Mouse (Mus musculus) heart, embryonic 14.5 days (tissue): Measurements from ENCODE around the gene Slit3. TPM values are rescaled to one million over a fixed set of nuclear protein-coding genes. Genes with fewer than 3 reads are reported as not detected.

Experiments
- ATAC-seq: fragments of 200-750 bp; cut with Nextera tagmentation; 2 replicates; pipeline ENCODE4 v1.8.0; 2017; ENCODE audit warnings: low read depth, moderate TSS enrichment; ENCODE audit not compliant: insufficient number of reproducible peaks, insufficient read depth, low FRiP score
- H3K27ac ChIP-seq, 2 experiments: fragments of 200-500 bp in 1 of 2; fragments of 300-500 bp in 1 of 2; sonication (generic) in 1 of 2; replicated peaks in 1 of 2; 2 replicates each; pipeline ENCODE4 v1.5.1; 2012 to 2014; ENCODE audit warnings: low read depth in 2 of 2, low read length in 2 of 2, control low read depth in 1 of 2, mild to moderate bottlenecking in 1 of 2, mixed read lengths in 1 of 2; ENCODE audit not compliant: control insufficient read depth in 1 of 2, insufficient read depth in 1 of 2
- H3K27me3 ChIP-seq: fragments of 300-500 bp; sonication (generic); 2 replicates; pipeline ENCODE4 v1.6.1; 2014; ENCODE audit warnings: mild to moderate bottlenecking, low read length, control low read depth; ENCODE audit not compliant: control insufficient read depth, insufficient read depth
- H3K36me3 ChIP-seq: fragments of 300-500 bp; sonication (generic); 2 replicates; pipeline ENCODE4 v1.6.1; 2014; ENCODE audit warnings: mild to moderate bottlenecking, control low read depth, low read length, mixed read lengths; ENCODE audit not compliant: control insufficient read depth, insufficient read depth
- H3K4me1 ChIP-seq, 2 experiments: fragments of 200-500 bp in 1 of 2; fragments of 300-500 bp in 1 of 2; sonication (generic) in 1 of 2; 2 replicates each; pipeline ENCODE4 v1.6.1; 2012 to 2014; ENCODE audit warnings: low read length in 2 of 2, control low read depth in 1 of 2, mixed read lengths in 1 of 2; ENCODE audit not compliant: control insufficient read depth in 2 of 2, insufficient read depth in 2 of 2
- H3K4me2 ChIP-seq: fragments of 300-500 bp; sonication (generic); 2 replicates; pipeline ENCODE4 v1.6.1; 2014; ENCODE audit warnings: mild to moderate bottlenecking, low read length
- H3K4me3 ChIP-seq, 2 experiments: fragments of 200-500 bp in 1 of 2; fragments of 300-500 bp in 1 of 2; sonication (generic) in 1 of 2; 2 replicates each; pipeline ENCODE4 v1.5.1; 2012 to 2014; ENCODE audit warnings: low read length in 2 of 2, mild to moderate bottlenecking in 2 of 2, control low read depth in 1 of 2, low read depth in 1 of 2, moderate library complexity in 1 of 2; ENCODE audit not compliant: control insufficient read depth in 1 of 2, insufficient read depth in 1 of 2
- H3K9ac ChIP-seq: fragments of 300-500 bp; sonication (generic); 2 replicates; pipeline ENCODE4 v1.6.1; 2014; ENCODE audit warnings: mild to moderate bottlenecking, low read length
- H3K9me3 ChIP-seq: fragments of 300-500 bp; sonication (generic); 2 replicates; pipeline ENCODE4 v1.6.1; 2016; ENCODE audit warnings: low read length, control low read depth; ENCODE audit not compliant: control insufficient read depth
- WGBS: fragments of 180-500 bp; shearing (Covaris S2); extraction: QIAGEN DNeasy Blood & Tissue Kit; methylation state at CpG from one replicate; pipeline ENCODE4 v1.1.7; 2014; 5-methylcytosine and 5-hydroxymethylcytosine counted together
- polyA plus RNA-seq: library from polyadenylated mRNA; unstranded; fragments of >200 nt; fragmentation: Nextera tagmentation; extraction: Ambion mirVana; gene quantifications from 2 replicates; pipeline ENCODE4 v1.2.1, GENCODE M21; 2014

Slit3 gene
- polyA plus RNA-seq, 1 experiment from 2014 or later: 25.7 TPM

DNA sequence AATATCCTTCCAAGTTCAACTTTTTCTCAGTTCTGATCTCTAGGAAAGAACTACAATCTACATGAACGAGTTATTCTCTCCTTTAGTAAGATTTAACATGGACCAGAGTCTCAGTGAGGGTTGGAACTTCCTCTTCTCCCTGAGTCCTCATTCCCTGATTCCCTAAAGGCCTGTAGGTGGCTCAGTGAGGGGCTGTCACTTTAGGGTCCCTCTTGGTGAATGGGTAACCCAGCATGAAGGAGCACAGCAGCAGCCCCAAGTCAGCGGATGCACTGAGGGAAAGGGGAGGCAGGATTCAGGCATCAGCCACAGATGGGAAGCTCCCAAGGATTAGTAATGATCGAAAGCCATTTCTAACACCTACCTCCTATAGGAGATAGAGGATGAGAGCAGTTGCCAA lies 4.6 kb upstream of the Slit3 start:
- H3K9ac ChIP-seq: no peak overlapping the region
- no peaks in the 10 kb centered on the region for H3K9me3 ChIP-seq
- no peak overlapping the region for H3K27ac ChIP-seq
- no peaks in the 10 kb centered on the region for H3K36me3 ChIP-seq
- H3K27me3 ChIP-seq: peaks cover 13% of the 10 kb centered on the region
- H3K4me3 ChIP-seq: no peak overlapping the region
- no peak overlapping the region for H3K4me2 ChIP-seq
- peaks cover 3 to 10% of the 10 kb centered on the region in 2 experiments for H3K4me1 ChIP-seq
- WGBS: 77% methylated on average over 3 of the region's 3 CpGs
- ATAC-seq: no peak

GRCm38 (mm10) chr11:35117871-35118270 lies 3.2 kb upstream of the Slit3 start:
- H3K9ac ChIP-seq: no peak overlapping the region
- no peak for ATAC-seq
- peaks cover 19% of the 10 kb centered on the region for H3K27me3 ChIP-seq
- 88% methylated on average over 3 of the region's 3 CpGs for WGBS
- no peak overlapping the region for H3K4me3 ChIP-seq
- no peak overlapping the region for H3K4me2 ChIP-seq
- peaks cover 5 to 16% of the 10 kb centered on the region in 2 experiments for H3K4me1 ChIP-seq
- no peaks in the 10 kb centered on the region for H3K9me3 ChIP-seq
- H3K27ac ChIP-seq: no peak overlapping the region
- H3K36me3 ChIP-seq: no peaks in the 10 kb centered on the region

DNA sequence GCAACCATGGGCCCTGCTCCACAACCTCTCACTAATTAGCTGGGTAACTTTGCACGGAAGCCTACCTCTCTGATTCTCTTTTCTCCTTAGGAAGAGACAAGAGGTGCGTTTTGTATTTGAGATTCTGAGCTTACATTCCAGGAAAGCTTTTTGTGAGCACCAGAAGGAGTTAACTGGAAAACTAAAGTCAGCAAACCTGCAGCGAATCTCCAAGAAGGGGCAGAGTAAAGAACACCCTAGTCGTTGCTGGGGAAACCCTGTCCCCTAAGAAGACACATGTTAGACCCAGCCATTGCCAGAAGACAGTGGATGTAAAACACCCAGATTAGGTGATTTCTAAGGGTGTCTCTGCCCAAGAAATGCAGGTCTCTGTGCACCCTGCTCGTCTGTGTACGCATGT lies 2.3 kb upstream of the Slit3 start:
- no peak overlapping the region for H3K4me3 ChIP-seq
- H3K9me3 ChIP-seq: no peaks in the 10 kb centered on the region
- ATAC-seq: no peak
- 0 out of 2 replicates have a peak overlapping the region, but pooled peaks have one; percentile 4 for H3K9ac ChIP-seq
- no peak overlapping the region for H3K4me2 ChIP-seq
- no peaks in the 10 kb centered on the region for H3K36me3 ChIP-seq
- no peak overlapping the region for H3K27ac ChIP-seq
- WGBS: 56% methylated on average over 6 of the region's 6 CpGs
- peaks cover 19% of the 10 kb centered on the region for H3K27me3 ChIP-seq
- peaks cover 7 to 16% of the 10 kb centered on the region in 2 experiments for H3K4me1 ChIP-seq

- whole genome bisulfite sequencing: 9% methylated on average over 6 of the region's 6 CpGs
- Histone ChIP-seq H3K27ac (no peak overlapping the region), H3K9ac (no peak overlapping the region), H3K4me2 (no peak overlapping the region), H3K27me3 (peaks cover 19% of the 10 kb centered on the region), H3K9me3 (no peaks in the 10 kb centered on the region), H3K4me3 (no peak overlapping the region), H3K36me3 (no peaks in the 10 kb centered on the region), H3K4me1 (peaks cover 9 to 20% of the 10 kb centered on the region in 2 experiments)
- ATAC-seq: no peak
These were observed 1.7 kb upstream of the Slit3 start for GRCm38 (mm10) chr11:35119360-35119759.

- peak overlapping the region; percentile 92; the same call in 1 of the 2 replicates for H3K4me2 ChIP-seq
- peaks cover 11 to 21% of the 10 kb centered on the region in 2 experiments for H3K4me1 ChIP-seq
- no peaks in the 10 kb centered on the region for H3K36me3 ChIP-seq
- no peak overlapping the region for H3K4me3 ChIP-seq
- no peak for ATAC-seq
- H3K9me3 ChIP-seq: no peaks in the 10 kb centered on the region
- 29% methylated on average over 5 of the region's 5 CpGs for WGBS
- H3K9ac ChIP-seq: no peak overlapping the region
- H3K27me3 ChIP-seq: peaks cover 19% of the 10 kb centered on the region
- no peak overlapping the region for H3K27ac ChIP-seq
These were observed 948 bp upstream of the Slit3 start for GRCm38 (mm10) chr11:35120076-35120475.

DNA sequence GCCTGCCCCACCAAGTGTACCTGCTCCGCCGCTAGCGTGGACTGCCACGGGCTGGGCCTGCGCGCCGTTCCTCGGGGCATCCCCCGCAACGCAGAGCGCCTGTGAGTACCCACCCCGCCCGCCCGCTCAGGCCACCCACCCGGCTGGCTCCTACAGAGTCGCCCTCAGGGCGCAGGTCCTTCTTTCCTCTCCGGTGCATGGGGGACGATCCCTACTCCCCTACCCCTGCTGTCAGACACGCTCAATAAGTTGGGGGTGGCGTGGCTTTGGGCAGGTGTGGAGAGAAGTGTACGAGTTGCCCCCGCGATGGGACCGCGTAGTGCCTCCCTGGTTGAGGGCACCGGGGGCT lies 561 bp downstream of the Slit3 start:
- WGBS: 1% methylated on average over 27 of the region's 27 CpGs
- Histone ChIP-seq H3K4me1 (peaks cover 12 to 21% of the 10 kb centered on the region in 2 experiments), H3K27me3 (peaks cover 19% of the 10 kb centered on the region), H3K4me2 (peak overlapping the region; percentile 92), H3K36me3 (no peaks in the 10 kb centered on the region), H3K9ac (peak overlapping the region; percentile 72), H3K9me3 (no peaks in the 10 kb centered on the region), H3K27ac (0 out of 4 replicates have a peak overlapping the region, but pooled peaks of 1 of the 2 experiments have one; percentile 20), H3K4me3 (peak overlapping the region; percentile 68 to 70)
- no peak for ATAC-seq

- Histone ChIP-seq H3K27me3 (peaks cover 19% of the 10 kb centered on the region), H3K27ac (no peak overlapping the region)
These were observed 1.2 kb downstream of the Slit3 start for GRCm38 (mm10) chr11:35122091-35122811.

More at GRCm38 (mm10) chr11:35122091-35122811, 1.2 kb downstream of the Slit3 start:
- 3% methylated on average over 23 of the region's 23 CpGs for WGBS
- no peaks in the 10 kb centered on the region for H3K36me3 ChIP-seq
- H3K9me3 ChIP-seq: no peaks in the 10 kb centered on the region
- no peak for ATAC-seq
- peaks cover 12 to 21% of the 10 kb centered on the region in 2 experiments for H3K4me1 ChIP-seq
- H3K9ac ChIP-seq: peak overlapping the region; percentile 72
- H3K4me3 ChIP-seq: peak overlapping the region; percentile 68 to 70
- peak overlapping the region; percentile 92 for H3K4me2 ChIP-seq
